Mouse (Mus musculus): ENCODE data around the gene Mc1r. TPM values are rescaled to one million over a fixed set of nuclear protein-coding genes. Genes with fewer than 3 reads are reported as not detected.

Gene Mc1r
- under 1 TPM in 1 of 2 experiments, not detected in 1; 0.14 TPM for total RNA-seq (2021)
- long read RNA-seq, experiment 1: 0 reads
- long read RNA-seq, experiment 2: 0 reads

- peak; percentile 42 to 44 for DNase-seq (ENCODE audit: low spot score in 2 of 2)
Measured at GRCm38 (mm10) chr8:123406786-123407185, at the start of gene Mc1r. TSS of gene Mc1r (plus strand) at chr8:123407107.

GRCm38 (mm10) chr8:123361082-123361739 is 45.7 kb upstream of the Mc1r start:
- DNase-seq (ENCODE audit: low spot score in 2 of 2): peak; percentile 36 to 61

GRCm38 (mm10) chr8:123373403-123374238 is 33.3 kb upstream of the Mc1r start, which contains the start of gene Tcf25:
TSS of gene Tcf25 (plus strand) at chr8:123373753.
- DNase-seq (ENCODE audit: low spot score in 2 of 2): peak; percentile 87 to 94

- DNase-seq (ENCODE audit: low spot score in 2 of 2): peak; percentile 88 to 91
Measured at GRCm38 (mm10) chr8:123374239-123374578, 32.7 kb upstream of the Mc1r start.

GRCm38 (mm10) chr8:123375701-123376100 is 31.2 kb upstream of the Mc1r start:
- DNase-seq (ENCODE audit: low spot score in 2 of 2): no peak

GRCm38 (mm10) chr8:123376106-123376505 is 30.8 kb upstream of the Mc1r start:
- no peak for DNase-seq (ENCODE audit: low spot score in 2 of 2)

- DNase-seq (ENCODE audit: low spot score in 2 of 2): no peak
Measured at GRCm38 (mm10) chr8:123381711-123382110, 25.2 kb upstream of the Mc1r start.

GRCm38 (mm10) chr8:123382516-123382915 is 24.4 kb upstream of the Mc1r start:
- DNase-seq (ENCODE audit: low spot score in 2 of 2): no peak

- no peak for DNase-seq (ENCODE audit: low spot score in 2 of 2)
Measured at GRCm38 (mm10) chr8:123384883-123385540, 21.9 kb upstream of the Mc1r start.

- no peak for DNase-seq (ENCODE audit: low spot score in 2 of 2)
Measured at GRCm38 (mm10) chr8:123387041-123387440, 19.9 kb upstream of the Mc1r start.

GRCm38 (mm10) chr8:123387801-123388200 is 19.1 kb upstream of the Mc1r start:
- DNase-seq (ENCODE audit: low spot score in 2 of 2): no peak

GRCm38 (mm10) chr8:123389026-123389425 is 17.9 kb upstream of the Mc1r start:
- no peak for DNase-seq (ENCODE audit: low spot score in 2 of 2)

GRCm38 (mm10) chr8:123398308-123398707 is 8.6 kb upstream of the Mc1r start:
- DNase-seq (ENCODE audit: low spot score in 2 of 2): no peak

GRCm38 (mm10) chr8:123401936-123402335 is 5.0 kb upstream of the Mc1r start:
- no peak for DNase-seq (ENCODE audit: low spot score in 2 of 2)

GRCm38 (mm10) chr8:123402730-123403326 is 4.1 kb upstream of the Mc1r start:
- DNase-seq (ENCODE audit: low spot score in 2 of 2): no peak

GRCm38 (mm10) chr8:123404521-123404920 is 2.4 kb upstream of the Mc1r start:
- no peak for DNase-seq (ENCODE audit: low spot score in 2 of 2)

- no peak for DNase-seq (ENCODE audit: low spot score in 2 of 2)
Measured at GRCm38 (mm10) chr8:123407612-123408011, 705 bp downstream of the Mc1r start.

- DNase-seq (ENCODE audit: low spot score in 2 of 2): peak in 1 of 2 experiments; percentile 43
Measured at GRCm38 (mm10) chr8:123408586-123409544, 2.0 kb downstream of the Mc1r start.

- no peak for DNase-seq (ENCODE audit: low spot score in 2 of 2)
Measured at GRCm38 (mm10) chr8:123410049-123410587, 3.2 kb downstream of the Mc1r start.

GRCm38 (mm10) chr8:123410788-123411187 is 3.9 kb downstream of the Mc1r start:
- no peak for DNase-seq (ENCODE audit: low spot score in 2 of 2)

Measured in adrenal gland, postnatal 4 days (tissue).